Mouse (Mus musculus): ENCODE data around the gene Serbp1. TPM values are rescaled to one million over a fixed set of nuclear protein-coding genes. Genes with fewer than 3 reads are reported as not detected.

Gene Serbp1
- polyA plus RNA-seq, 1 experiment from 2014 or later, result 281 TPM

DNA sequence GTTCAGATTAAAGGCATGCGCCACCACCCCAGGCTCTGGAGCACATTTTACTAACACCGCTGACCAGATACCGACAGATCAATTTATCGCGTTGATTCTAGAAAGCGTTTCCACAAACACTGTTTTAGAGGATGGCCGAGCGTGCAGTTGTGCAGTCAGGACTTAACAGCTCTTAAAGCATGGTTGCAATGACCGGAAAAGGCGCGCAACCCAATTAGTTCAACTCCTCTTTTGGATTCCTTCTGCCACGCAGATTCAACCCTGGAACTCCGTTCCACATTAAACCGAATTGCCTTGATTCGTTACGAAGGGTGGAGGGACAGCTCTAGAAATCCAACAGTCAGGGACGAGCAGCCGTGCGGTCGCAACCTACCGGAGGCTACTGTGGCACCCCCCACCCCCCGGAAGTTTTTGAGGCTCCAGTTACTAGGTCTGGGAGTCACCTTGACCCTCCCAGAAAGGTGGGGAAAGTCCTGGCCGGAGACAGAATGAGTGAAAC is 28.2 kb downstream of the Serbp1 start:
- no peaks in the 10 kb centered on the region for H3K36me3 ChIP-seq (ENCODE audit: control insufficient read depth, insufficient read depth, low read length)
- H3K4me2 ChIP-seq (replicated peaks; ENCODE audit: low read depth), result peak overlapping the region; percentile 79
- no peak for DNase-seq (ENCODE audit: low spot score)
- under 1% methylated on average over 23 of the region's 23 CpGs for WGBS
- H3K27ac ChIP-seq (replicated peaks), result peak overlapping the region; percentile 73
- H3K9ac ChIP-seq (ENCODE audit: low read length), result peak overlapping the region; percentile 60
- TF ChIP-seq CTCF (IDR thresholded peaks at IDR 0.05; ENCODE audit: low read depth) (no peak), EP300 (optimal IDR thresholded peaks at IDR 0.05) (no peak)
- H3K27me3 ChIP-seq (ENCODE audit: control insufficient read depth, insufficient read depth, low read length), result no peaks in the 10 kb centered on the region
- ATAC-seq (ENCODE audit: low FRiP score, low TSS enrichment), result peak; percentile 75
- no peaks in the 10 kb centered on the region; the same call in 1 of the 2 replicates for H3K4me1 ChIP-seq (replicated peaks; ENCODE audit: control insufficient read depth, insufficient read depth)
- no peaks in the 10 kb centered on the region for H3K9me3 ChIP-seq (ENCODE audit: control insufficient read depth, low read length)
- peak overlapping the region; percentile 99 for H3K4me3 ChIP-seq (ENCODE audit: low read depth, low read length)

DNA sequence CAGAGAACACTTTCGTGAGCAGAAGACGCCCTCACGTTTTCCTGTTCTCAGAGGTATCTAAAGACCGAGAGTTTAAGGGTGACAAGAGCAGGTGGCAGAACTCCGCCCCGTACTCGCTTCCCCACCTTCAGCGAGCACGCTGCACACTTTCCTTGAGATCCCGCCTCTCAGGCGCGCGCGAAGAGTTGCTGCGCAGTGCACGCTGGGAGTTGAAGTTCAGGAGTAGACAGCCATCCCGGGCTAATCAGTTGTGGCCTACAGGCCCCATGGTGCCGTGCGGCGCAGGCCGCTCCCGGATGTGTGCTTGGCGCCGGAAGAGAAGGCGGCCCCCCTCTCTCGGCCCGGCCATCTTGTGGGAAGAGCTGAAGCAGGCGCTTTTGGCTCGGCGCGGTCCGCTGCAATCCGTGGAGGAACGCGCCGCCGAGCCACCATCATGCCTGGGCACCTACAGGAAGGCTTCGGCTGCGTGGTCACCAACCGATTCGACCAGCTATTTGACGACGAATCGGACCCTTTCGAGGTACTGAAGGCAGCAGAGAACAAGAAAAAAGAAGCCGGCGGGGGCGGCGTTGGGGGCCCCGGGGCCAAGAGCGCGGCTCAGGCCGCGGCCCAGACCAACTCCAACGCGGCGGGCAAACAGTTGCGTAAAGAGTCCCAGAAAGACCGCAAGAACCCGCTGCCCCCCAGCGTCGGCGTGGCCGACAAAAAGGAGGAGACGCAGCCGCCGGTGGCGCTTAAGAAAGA is 28.9 kb downstream of the Serbp1 start:
- H3K9ac ChIP-seq (ENCODE audit: low read length), result peak overlapping the region; percentile 100
- H3K4me1 ChIP-seq (replicated peaks; ENCODE audit: control insufficient read depth, insufficient read depth), result no peaks in the 10 kb centered on the region; the same call in 1 of the 2 replicates
- DNase-seq (ENCODE audit: low spot score) (peak; percentile 96), ATAC-seq (ENCODE audit: low FRiP score, low TSS enrichment) (peak; percentile 100)
- under 1% methylated on average over 68 of the region's 68 CpGs for WGBS
- no peaks in the 10 kb centered on the region for H3K36me3 ChIP-seq (ENCODE audit: control insufficient read depth, insufficient read depth, low read length)
- H3K9me3 ChIP-seq (ENCODE audit: control insufficient read depth, low read length), result no peaks in the 10 kb centered on the region
- H3K27ac ChIP-seq (replicated peaks), result peak overlapping the region; percentile 96
- TF ChIP-seq CTCF (IDR thresholded peaks at IDR 0.05; ENCODE audit: low read depth) (no peak), EP300 (optimal IDR thresholded peaks at IDR 0.05) (no peak)
- peak overlapping the region; percentile 99 for H3K4me3 ChIP-seq (ENCODE audit: low read depth, low read length)
- H3K27me3 ChIP-seq (ENCODE audit: control insufficient read depth, insufficient read depth, low read length), result no peaks in the 10 kb centered on the region
- peak overlapping the region; percentile 79 for H3K4me2 ChIP-seq (replicated peaks; ENCODE audit: low read depth)

DNA sequence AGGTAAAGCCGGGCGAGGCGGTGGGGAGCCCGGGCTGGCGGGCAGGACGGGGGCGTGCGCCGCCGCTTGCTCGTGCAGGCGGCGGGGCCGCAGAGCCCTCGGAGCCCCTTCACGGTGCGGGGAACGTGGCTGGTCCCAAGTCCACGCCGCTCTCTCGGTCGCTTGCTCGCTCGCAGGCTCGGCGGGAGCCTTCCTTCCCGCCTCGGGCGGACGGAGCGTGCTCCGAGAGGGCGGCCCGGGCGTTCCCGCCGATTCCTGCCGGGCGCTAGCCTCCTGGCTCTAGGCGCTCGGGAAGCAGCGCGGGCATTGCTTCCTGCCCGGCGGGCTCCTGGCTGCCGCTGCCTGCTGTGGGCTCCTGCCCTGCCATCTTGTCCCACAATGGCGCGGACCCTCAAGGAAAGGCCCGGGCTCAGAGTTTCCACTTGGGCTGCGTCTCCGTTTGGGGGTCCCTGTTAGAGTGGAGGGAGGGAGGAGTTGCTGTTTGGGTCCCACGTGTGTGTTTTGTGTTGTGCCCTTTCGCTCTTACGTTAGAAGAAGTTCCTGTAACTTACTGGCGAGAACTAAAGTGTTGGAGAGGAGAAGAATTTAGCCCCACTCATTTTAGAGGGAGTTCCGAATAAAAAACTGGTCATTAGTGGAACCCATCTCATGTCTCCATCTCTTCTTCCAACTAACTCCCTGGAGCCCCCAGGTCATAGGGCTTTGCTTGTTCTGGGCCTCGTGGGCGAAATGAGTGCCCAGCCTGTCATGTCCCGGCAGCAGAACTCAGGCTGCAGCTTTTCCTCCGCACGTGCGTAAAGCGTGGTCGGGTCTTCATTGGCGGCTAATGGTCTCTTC is 29.6 kb downstream of the Serbp1 start:
- Histone ChIP-seq H3K27me3 (ENCODE audit: control insufficient read depth, insufficient read depth, low read length) (no peaks in the 10 kb centered on the region), H3K9me3 (ENCODE audit: control insufficient read depth, low read length) (no peaks in the 10 kb centered on the region), H3K9ac (ENCODE audit: low read length) (peak overlapping the region; percentile 100), H3K4me2 (replicated peaks; ENCODE audit: low read depth) (peak overlapping the region; percentile 72), H3K4me3 (ENCODE audit: low read depth, low read length) (peak overlapping the region; percentile 99), H3K36me3 (ENCODE audit: control insufficient read depth, insufficient read depth, low read length) (no peaks in the 10 kb centered on the region), H3K27ac (replicated peaks) (peak overlapping the region; percentile 96), H3K4me1 (replicated peaks; ENCODE audit: control insufficient read depth, insufficient read depth) (no peaks in the 10 kb centered on the region; the same call in 1 of the 2 replicates)
- WGBS, result under 1% methylated on average over 51 of the region's 65 CpGs
- DNase-seq (ENCODE audit: low spot score) (peak; percentile 59), ATAC-seq (ENCODE audit: low FRiP score, low TSS enrichment) (peak; percentile 26)
- TF ChIP-seq CTCF (IDR thresholded peaks at IDR 0.05; ENCODE audit: low read depth), result no peak
- no peak for TF ChIP-seq EP300 (optimal IDR thresholded peaks at IDR 0.05)

DNA sequence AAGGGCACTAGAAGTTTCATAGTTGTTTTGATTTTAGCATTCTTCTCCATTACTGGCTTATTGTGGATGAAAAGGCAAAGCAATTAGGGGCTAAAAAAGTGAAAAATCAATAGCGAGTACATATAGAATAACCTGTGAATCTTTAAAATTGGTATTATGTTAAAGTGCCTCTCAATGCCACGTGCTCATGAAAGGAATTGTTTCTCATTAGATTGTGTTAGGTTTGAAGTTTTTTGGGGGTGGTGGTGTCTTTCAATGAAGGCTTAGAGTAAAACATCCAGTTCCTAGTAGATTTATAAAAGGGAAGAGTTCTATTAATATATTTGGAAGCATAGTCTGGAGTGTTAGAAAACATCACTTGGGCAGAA is 30.3 kb downstream of the Serbp1 start:
- no peaks in the 10 kb centered on the region for H3K9me3 ChIP-seq (ENCODE audit: control insufficient read depth, low read length)
- no peaks in the 10 kb centered on the region for H3K36me3 ChIP-seq (ENCODE audit: control insufficient read depth, insufficient read depth, low read length)
- no peak for DNase-seq (ENCODE audit: low spot score)
- H3K27ac ChIP-seq (replicated peaks), result no peak overlapping the region; the same call in 1 of the 2 replicates
- WGBS, result 1% methylated on average over 2 of the region's 2 CpGs
- H3K9ac ChIP-seq (ENCODE audit: low read length), result peak overlapping the region; percentile 100
- TF ChIP-seq EP300 (optimal IDR thresholded peaks at IDR 0.05), result no peak
- no peak for TF ChIP-seq CTCF (IDR thresholded peaks at IDR 0.05; ENCODE audit: low read depth)
- no peaks in the 10 kb centered on the region for H3K27me3 ChIP-seq (ENCODE audit: control insufficient read depth, insufficient read depth, low read length)
- H3K4me2 ChIP-seq (replicated peaks; ENCODE audit: low read depth), result peak overlapping the region; percentile 72
- no peaks in the 10 kb centered on the region; the same call in 1 of the 2 replicates for H3K4me1 ChIP-seq (replicated peaks; ENCODE audit: control insufficient read depth, insufficient read depth)
- no peak for ATAC-seq (ENCODE audit: low FRiP score, low TSS enrichment)
- H3K4me3 ChIP-seq (ENCODE audit: low read depth, low read length), result peak overlapping the region; percentile 99

DNA sequence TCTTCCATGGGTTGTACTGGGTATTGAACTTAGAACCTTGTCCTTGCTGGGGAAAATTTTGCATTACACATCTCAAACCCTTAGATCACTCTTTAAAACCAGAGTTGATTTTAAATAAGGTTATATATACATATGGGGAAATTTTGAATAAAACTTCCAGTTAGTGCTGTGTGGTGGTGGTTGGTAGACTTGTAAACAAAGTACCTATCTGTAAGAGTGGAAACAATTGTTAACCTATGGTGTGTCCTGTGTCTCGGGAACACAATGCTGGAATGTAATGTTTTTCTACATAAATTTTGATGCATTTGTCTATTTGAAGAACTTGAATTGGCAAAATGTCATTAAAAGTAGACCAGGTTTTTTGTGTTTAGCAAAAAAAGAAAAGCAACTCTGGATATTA is 31.0 kb downstream of the Serbp1 start:
- Histone ChIP-seq H3K27me3 (ENCODE audit: control insufficient read depth, insufficient read depth, low read length) (no peaks in the 10 kb centered on the region), H3K9ac (ENCODE audit: low read length) (no peak overlapping the region), H3K9me3 (ENCODE audit: control insufficient read depth, low read length) (no peaks in the 10 kb centered on the region), H3K4me1 (replicated peaks; ENCODE audit: control insufficient read depth, insufficient read depth) (no peaks in the 10 kb centered on the region; the same call in 1 of the 2 replicates), H3K4me2 (replicated peaks; ENCODE audit: low read depth) (peak overlapping the region; percentile 51), H3K4me3 (ENCODE audit: low read depth, low read length) (peak overlapping the region; percentile 24), H3K27ac (replicated peaks) (no peak overlapping the region), H3K36me3 (ENCODE audit: control insufficient read depth, insufficient read depth, low read length) (no peaks in the 10 kb centered on the region)
- ATAC-seq (ENCODE audit: low FRiP score, low TSS enrichment) (no peak), DNase-seq (ENCODE audit: low spot score) (no peak)
- TF ChIP-seq EP300 (optimal IDR thresholded peaks at IDR 0.05), result no peak
- no peak for TF ChIP-seq CTCF (IDR thresholded peaks at IDR 0.05; ENCODE audit: low read depth)
- WGBS, result 5% methylated on average over 1 of the region's 1 CpGs
